Comparison of ENCODE assay signal across 8 mouse cellular contexts in the genomic region with DNA sequence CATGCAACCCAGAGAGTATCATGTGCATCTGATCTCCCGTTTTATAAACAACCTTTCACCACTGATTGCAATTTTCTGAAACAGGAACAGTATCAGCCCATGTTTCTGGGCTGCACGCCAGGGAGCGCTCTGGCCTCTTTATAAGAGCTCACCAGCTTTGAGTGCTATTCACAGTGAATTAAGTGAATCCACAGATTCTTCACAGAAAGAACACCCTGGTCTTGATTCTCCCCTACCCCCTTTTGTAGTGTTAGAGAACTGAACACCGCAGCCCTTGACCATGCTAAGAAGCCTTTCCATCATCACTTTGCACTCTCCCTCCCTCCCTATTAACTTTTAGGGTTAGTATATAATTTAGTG. TPM values are rescaled to one million over a fixed set of nuclear protein-coding genes. Genes with fewer than 3 reads are reported as not detected.
DNase-seq lines count a peak whose midpoint lies in the region; ATAC-seq lines count a peak whose summit lies in the region.

No protein-coding gene starts in this region.

- WGBS in limb, embryonic 12.5 days: 48% methylated on average over 4 of the region's 4 CpGs
- 21% methylated on average over 4 of the region's 4 CpGs for WGBS in midbrain, embryonic 14.5 days

- H3K4me3 ChIP-seq in limb, embryonic 12.5 days (replicated peaks): peak overlapping the region; percentile 39
- peak overlapping the region; percentile 36 for H3K4me3 ChIP-seq in midbrain, embryonic 14.5 days (replicated peaks; ENCODE audit: low read depth, low read length)

- H3K36me3 ChIP-seq in limb, embryonic 12.5 days: no peaks in the 10 kb centered on the region
- no peaks in the 10 kb centered on the region for H3K36me3 ChIP-seq in midbrain, embryonic 14.5 days (ENCODE audit: control insufficient read depth, insufficient read depth, low read length)

- H3K4me2 ChIP-seq in limb, embryonic 12.5 days: peak overlapping the region; percentile 61
- H3K4me2 ChIP-seq in midbrain, embryonic 14.5 days (ENCODE audit: low read length): peak overlapping the region; percentile 52

- peak; percentile 76 for ATAC-seq in limb, embryonic 12.5 days (ENCODE audit: insufficient number of reproducible peaks, insufficient read depth, low FRiP score, low TSS enrichment, low read depth)
- ATAC-seq in midbrain, embryonic 14.5 days (ENCODE audit: low FRiP score, low TSS enrichment): peak; percentile 59; the same call in 1 of the 2 replicates
- no peak for ATAC-seq in monocyte, adult 5-6 weeks (replicated peaks; ENCODE audit: insufficient number of reproducible peaks, low FRiP score, low TSS enrichment, poor library complexity, severe bottlenecking)

- DNase-seq in adrenal gland, postnatal 36 days: peak; percentile 53 to 64
- peak; percentile 44 for DNase-seq in cerebellum, adult 9-10 months
- peak; percentile 66 for DNase-seq in gastrocnemius, postnatal 10 days
- peak; percentile 40 for DNase-seq in kidney, adult 11 months
- DNase-seq in midbrain, embryonic 14.5 days: peak; percentile 71
- DNase-seq in telencephalon, adult 2 months (ENCODE audit: low read depth, low spot score): peak; percentile 50

- H3K9me3 ChIP-seq in limb, embryonic 12.5 days: no peaks in the 10 kb centered on the region
- H3K9me3 ChIP-seq in midbrain, embryonic 14.5 days (ENCODE audit: control insufficient read depth, low read length): no peaks in the 10 kb centered on the region

- H3K27ac ChIP-seq in limb, embryonic 12.5 days: no peak overlapping the region
- H3K27ac ChIP-seq in midbrain, embryonic 14.5 days (replicated peaks; ENCODE audit: low read depth, low read length): no peak overlapping the region

- no peaks in the 10 kb centered on the region for H3K27me3 ChIP-seq in limb, embryonic 12.5 days
- H3K27me3 ChIP-seq in midbrain, embryonic 14.5 days (ENCODE audit: control insufficient read depth, insufficient read depth, low read length): no peaks in the 10 kb centered on the region

- peaks cover 4% of the 10 kb centered on the region; the same call in 1 of the 2 replicates for H3K4me1 ChIP-seq in limb, embryonic 12.5 days (replicated peaks)
- H3K4me1 ChIP-seq in midbrain, embryonic 14.5 days (ENCODE audit: control insufficient read depth, insufficient read depth, low read length): 0 out of 2 replicates have a peak, but pooled peaks cover 4% of the 10 kb centered on the region

- H3K9ac ChIP-seq in limb, embryonic 12.5 days (replicated peaks): no peak overlapping the region
- no peak overlapping the region for H3K9ac ChIP-seq in midbrain, embryonic 14.5 days (replicated peaks; ENCODE audit: low read length)

RNA-seq across cellular contexts. Expression of a gene that starts 0.4 kb away (rescaled TPM):
- 1 to 10 TPM in 1 of 2 experiments, under 1 TPM in 1; 0.89 to 1.6 TPM for total RNA-seq in adrenal gland, postnatal 36 days (2021)
- 1 to 10 TPM; 1.3 to 1.6 TPM for total RNA-seq in gastrocnemius, postnatal 10 days (2021)
- polyA plus RNA-seq in limb, embryonic 12.5 days (2016; fragmentation: Nextera tagmentation; extraction: Ambion mirVana): 1.1 TPM in 2 replicates
- polyA plus RNA-seq in midbrain, embryonic 14.5 days (2014; fragmentation: Nextera tagmentation; extraction: Ambion mirVana): 3.9 and 4.9 TPM in 2 replicates
- 0.39 TPM in 1 of 3 replicates, not detected in the others for total RNA-seq in monocyte, adult 5-6 weeks (2017)

RNA-seq across cellular contexts. Expression of a gene that starts 38.3 kb away (rescaled TPM):
- 1 to 10 TPM; 5.8 to 6.6 TPM for total RNA-seq in adrenal gland, postnatal 36 days (2021)
- total RNA-seq in gastrocnemius, postnatal 10 days (2021): 1 to 10 TPM; 3.2 to 3.8 TPM
- polyA plus RNA-seq in limb, embryonic 12.5 days (2016; fragmentation: Nextera tagmentation; extraction: Ambion mirVana): 7.3 and 7.6 TPM in 2 replicates
- 4.4 and 4.7 TPM in 2 replicates for polyA plus RNA-seq in midbrain, embryonic 14.5 days (2014; fragmentation: Nextera tagmentation; extraction: Ambion mirVana)
- total RNA-seq in monocyte, adult 5-6 weeks (2017): not detected in 3 replicates
